Mouse (Mus musculus): ENCODE results near the gene Osbpl11. TPM values are rescaled to one million over a fixed set of nuclear protein-coding genes. Genes with fewer than 3 reads are reported as not detected.

The Osbpl11 gene
- total RNA-seq, 2 experiments from 2014 or later, result 44.9 to 47.3 TPM

Other genes starting within 250 kb of the Osbpl11 start
- 1 to 10 TPM; 2.1 to 2.6 TPM for gene Iqcg, start 128.9 kb upstream of the Osbpl11 start, total RNA-seq (2021)
- 100 to 1,000 TPM; 631 to 697 TPM for gene Rpl35a, start 128.6 kb upstream of the Osbpl11 start, total RNA-seq (2021)
- gene Lmln, start 122.5 kb upstream of the Osbpl11 start, total RNA-seq (2021), result 10 to 100 TPM in 1 of 2 experiments, 1 to 10 TPM in 1; 7.9 to 23.7 TPM
- 10 to 100 TPM; 32.9 to 39.8 TPM for gene Snx4, start 66.4 kb downstream of the Osbpl11 start, total RNA-seq (2021)
- 10 to 100 TPM; 59.5 to 65.1 TPM for gene Zfp148, start 195.8 kb downstream of the Osbpl11 start, total RNA-seq (2021)